Mouse (Mus musculus): Measurements from ENCODE around the gene Mrpl14. TPM values are rescaled to one million over a fixed set of nuclear protein-coding genes. Genes with fewer than 3 reads are reported as not detected.
A peak's percentile ranks its signal among the peaks of the same experiment; 100 is the strongest.

The Mrpl14 gene
- total and polyA plus RNA-seq, 2 experiments from 2014 or later = 98.0 to 152 TPM

GRCm38 (mm10) chr17:45686716-45687115 is 594 bp downstream of the Mrpl14 start, which contains the start of gene Tmem63b:
Gene Tmem63b (minus strand): TSS chr17:45686905.
- 6% methylated on average over 12 of the region's 12 CpGs for whole genome bisulfite sequencing
- no peak for ATAC-seq (ENCODE audit: insufficient read depth, low read depth)

DNA sequence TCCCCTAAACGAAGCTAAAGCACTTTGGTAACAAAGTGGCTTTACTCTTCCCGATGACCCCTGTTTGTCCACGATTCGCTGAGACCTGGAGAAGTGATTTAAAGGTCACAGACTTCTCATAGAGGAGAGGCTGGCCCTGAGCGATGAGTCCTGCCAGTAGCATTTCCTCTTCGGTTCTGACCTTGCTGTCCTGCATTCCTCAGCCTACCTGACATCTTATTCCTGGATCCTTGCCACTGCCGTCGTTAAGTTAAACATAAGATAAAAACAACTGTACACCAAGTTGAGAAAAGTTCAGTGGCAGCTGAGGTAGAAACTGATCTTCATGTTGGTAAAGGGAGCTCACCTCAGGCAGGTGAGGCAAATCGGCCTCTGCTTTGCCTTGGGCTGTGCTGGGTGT is 3.0 kb downstream of the Mrpl14 start:
- WGBS = 49% methylated on average over 9 of the region's 9 CpGs
- Histone ChIP-seq H3K4me1 (ENCODE audit: control insufficient read depth, insufficient read depth) (peaks cover 28% of the 10 kb centered on the region), H3K4me3 (ENCODE audit: low read depth, low read length) (no peak overlapping the region), H3K27ac (ENCODE audit: low read depth) (peak overlapping the region; percentile 17; the same call in 1 of the 2 replicates), H3K36me3 (replicated peaks; ENCODE audit: control insufficient read depth, insufficient read depth, low read length) (no peaks in the 10 kb centered on the region), H3K27me3 (ENCODE audit: control insufficient read depth, insufficient read depth, low read length) (no peaks in the 10 kb centered on the region), H3K4me2 (ENCODE audit: low read depth, low read length) (no peak overlapping the region), H3K9me3 (replicated peaks; ENCODE audit: control insufficient read depth, low read length) (no peaks in the 10 kb centered on the region), H3K9ac (replicated peaks; ENCODE audit: low read depth, low read length) (no peak overlapping the region)
- ATAC-seq (ENCODE audit: insufficient read depth, low read depth) (no peak), DNase-seq (ENCODE audit: low spot score) (no peak)
- TF ChIP-seq EP300 (IDR thresholded peaks at IDR 0.05; ENCODE audit: low read depth) = no peak
- TF ChIP-seq CTCF (IDR thresholded peaks at IDR 0.05; ENCODE audit: low read depth) = no peak

More at GRCm38 (mm10) chr17:45686716-45687115, 594 bp downstream of the Mrpl14 start, which contains the start of gene Tmem63b:
- Histone ChIP-seq H3K4me3 (ENCODE audit: low read depth, low read length) (peak within 1 kb of the TSS; percentile 75), H3K27me3 (ENCODE audit: control insufficient read depth, insufficient read depth, low read length) (no peaks in the 10 kb centered on the region), H3K9ac (replicated peaks; ENCODE audit: low read depth, low read length) (peak within 1 kb of the TSS; percentile 85), H3K36me3 (replicated peaks; ENCODE audit: control insufficient read depth, insufficient read depth, low read length) (no peaks in the 10 kb centered on the region), H3K4me1 (ENCODE audit: control insufficient read depth, insufficient read depth) (peaks cover 19% of the 10 kb centered on the region), H3K4me2 (ENCODE audit: low read depth, low read length) (peak within 1 kb of the TSS; percentile 89), H3K27ac (ENCODE audit: low read depth) (peak within 1 kb of the TSS; percentile 66), H3K9me3 (replicated peaks; ENCODE audit: control insufficient read depth, low read length) (no peaks in the 10 kb centered on the region)
- DNase-seq (ENCODE audit: low spot score) = peak; percentile 50
- no peak for TF ChIP-seq EP300 (IDR thresholded peaks at IDR 0.05; ENCODE audit: low read depth)
- no peak for TF ChIP-seq CTCF (IDR thresholded peaks at IDR 0.05; ENCODE audit: low read depth)

- DNase-seq (ENCODE audit: low spot score) (no peak), ATAC-seq (ENCODE audit: insufficient read depth, low read depth) (no peak)
- H3K9ac ChIP-seq (replicated peaks; ENCODE audit: low read depth, low read length) = no peak overlapping the region
- WGBS = 87% methylated on average over 4 of the region's 4 CpGs
- H3K27me3 ChIP-seq (ENCODE audit: control insufficient read depth, insufficient read depth, low read length) = no peaks in the 10 kb centered on the region
- H3K4me1 ChIP-seq (ENCODE audit: control insufficient read depth, insufficient read depth) = peaks cover 35% of the 10 kb centered on the region
- no peak overlapping the region for H3K27ac ChIP-seq (ENCODE audit: low read depth)
- H3K9me3 ChIP-seq (replicated peaks; ENCODE audit: control insufficient read depth, low read length) = no peaks in the 10 kb centered on the region
- no peak overlapping the region for H3K4me2 ChIP-seq (ENCODE audit: low read depth, low read length)
- no peaks in the 10 kb centered on the region for H3K36me3 ChIP-seq (replicated peaks; ENCODE audit: control insufficient read depth, insufficient read depth, low read length)
- no peak for TF ChIP-seq CTCF (IDR thresholded peaks at IDR 0.05; ENCODE audit: low read depth)
- no peak for TF ChIP-seq EP300 (IDR thresholded peaks at IDR 0.05; ENCODE audit: low read depth)
- no peak overlapping the region for H3K4me3 ChIP-seq (ENCODE audit: low read depth, low read length)
Measured at GRCm38 (mm10) chr17:45690044-45690443, 3.9 kb downstream of the Mrpl14 start.

DNA sequence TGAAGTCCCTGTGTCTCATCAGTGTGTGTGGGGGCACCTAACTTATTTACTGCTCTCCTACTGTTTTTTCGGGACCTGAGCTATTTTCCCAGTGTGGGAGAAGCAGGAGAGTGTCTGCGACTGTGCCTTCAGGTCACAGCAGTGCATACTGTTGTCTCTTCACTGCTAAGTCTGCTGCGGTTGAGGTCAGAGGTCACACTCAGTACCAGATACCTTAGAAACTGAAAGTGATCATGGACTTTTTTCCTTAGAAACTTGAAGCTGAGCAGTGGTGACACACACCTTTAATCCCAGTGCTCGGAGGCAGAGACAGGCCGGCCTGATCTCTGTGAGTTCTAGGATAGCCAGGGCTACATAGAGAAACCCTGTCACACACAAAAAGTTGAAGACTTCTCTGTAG is 6.0 kb downstream of the Mrpl14 start:
- ATAC-seq (ENCODE audit: insufficient read depth, low read depth) = no peak
- TF ChIP-seq EP300 (IDR thresholded peaks at IDR 0.05; ENCODE audit: low read depth) (no peak), CTCF (IDR thresholded peaks at IDR 0.05; ENCODE audit: low read depth) (no peak)
- 91% methylated on average over 5 of the region's 5 CpGs for WGBS

GRCm38 (mm10) chr17:45693812-45694565 is 7.9 kb downstream of the Mrpl14 start:
- Histone ChIP-seq H3K9ac (replicated peaks; ENCODE audit: low read depth, low read length) (no peak overlapping the region), H3K4me3 (ENCODE audit: low read depth, low read length) (no peak overlapping the region), H3K4me1 (ENCODE audit: control insufficient read depth, insufficient read depth) (peaks cover 25% of the 10 kb centered on the region), H3K36me3 (replicated peaks; ENCODE audit: control insufficient read depth, insufficient read depth, low read length) (peaks cover 10% of the 10 kb centered on the region; the same call in 1 of the 2 replicates), H3K27me3 (ENCODE audit: control insufficient read depth, insufficient read depth, low read length) (no peaks in the 10 kb centered on the region), H3K27ac (ENCODE audit: low read depth) (no peak overlapping the region; the same call in 1 of the 2 replicates), H3K4me2 (ENCODE audit: low read depth, low read length) (peak overlapping the region; percentile 2; the same call in 1 of the 2 replicates), H3K9me3 (replicated peaks; ENCODE audit: control insufficient read depth, low read length) (no peaks in the 10 kb centered on the region)
- 48% methylated on average over 18 of the region's 18 CpGs for WGBS
- TF ChIP-seq CTCF (IDR thresholded peaks at IDR 0.05; ENCODE audit: low read depth) (no peak), EP300 (IDR thresholded peaks at IDR 0.05; ENCODE audit: low read depth) (no peak)
- DNase-seq (ENCODE audit: low spot score) = no peak
- ATAC-seq (ENCODE audit: insufficient read depth, low read depth) = peak; percentile 28; the same call in 1 of the 2 replicates

More for the DNA sequence above, 6.0 kb downstream of the Mrpl14 start:
- peaks cover 36% of the 10 kb centered on the region for H3K4me1 ChIP-seq (ENCODE audit: control insufficient read depth, insufficient read depth)
- H3K36me3 ChIP-seq (replicated peaks; ENCODE audit: control insufficient read depth, insufficient read depth, low read length) = no peaks in the 10 kb centered on the region; the same call in 1 of the 2 replicates
- no peak for DNase-seq (ENCODE audit: low spot score)
- no peak overlapping the region for H3K9ac ChIP-seq (replicated peaks; ENCODE audit: low read depth, low read length)
- H3K27ac ChIP-seq (ENCODE audit: low read depth) = no peak overlapping the region
- no peak overlapping the region for H3K4me3 ChIP-seq (ENCODE audit: low read depth, low read length)
- no peaks in the 10 kb centered on the region for H3K27me3 ChIP-seq (ENCODE audit: control insufficient read depth, insufficient read depth, low read length)
- no peak overlapping the region for H3K4me2 ChIP-seq (ENCODE audit: low read depth, low read length)
- no peaks in the 10 kb centered on the region for H3K9me3 ChIP-seq (replicated peaks; ENCODE audit: control insufficient read depth, low read length)
